Mouse (Mus musculus) neural tube, embryonic 13.5 days (tissue): ENCODE measurements around the gene Gm6526. TPM values are rescaled to one million over a fixed set of nuclear protein-coding genes. Genes with fewer than 3 reads are reported as not detected.
"Not testable (repeated sequence)": the region's sequence is repeated elsewhere in the genome, so short reads cannot be mapped to it uniquely, and the experiment has no call there.

ENCODE experiments used
- ATAC-seq: fragments of 200-750 bp; cut with Nextera tagmentation; 2 replicates; pipeline ENCODE4 v1.8.0; 2017; ENCODE audit warnings: low read depth, mild to moderate bottlenecking, moderate TSS enrichment, moderate library complexity
- H3K27ac ChIP-seq: fragments of 300-500 bp; sonication (generic); replicated peaks from 2 replicates; pipeline ENCODE4 v1.5.1; 2015; ENCODE audit warnings: moderate library complexity, mild to moderate bottlenecking, inconsistent platforms
- H3K27me3 ChIP-seq: fragments of 300-500 bp; sonication (generic); 2 replicates; pipeline ENCODE4 v1.6.1; 2015; ENCODE audit warnings: mild to moderate bottlenecking, inconsistent platforms
- H3K36me3 ChIP-seq: fragments of 300-500 bp; sonication (generic); 2 replicates; pipeline ENCODE4 v1.6.1; 2015; ENCODE audit warnings: mild to moderate bottlenecking, inconsistent platforms
- H3K4me1 ChIP-seq: fragments of 300-500 bp; sonication (generic); replicated peaks from 2 replicates; pipeline ENCODE4 v1.6.1; 2015; ENCODE audit warnings: inconsistent platforms
- H3K4me2 ChIP-seq: fragments of 300-500 bp; sonication (generic); 2 replicates; pipeline ENCODE4 v1.6.1; 2015; ENCODE audit warnings: inconsistent platforms, mild to moderate bottlenecking, moderate library complexity
- H3K4me3 ChIP-seq: fragments of 300-500 bp; sonication (generic); 2 replicates; pipeline ENCODE4 v1.5.1; 2015; ENCODE audit warnings: mild to moderate bottlenecking, inconsistent platforms
- H3K9ac ChIP-seq: fragments of 300-500 bp; sonication (generic); 2 replicates; pipeline ENCODE4 v1.6.1; 2015; ENCODE audit warnings: moderate library complexity, mild to moderate bottlenecking, inconsistent platforms
- H3K9me3 ChIP-seq: fragments of 300-500 bp; sonication (generic); 2 replicates; pipeline ENCODE4 v1.6.1; 2016; ENCODE audit warnings: inconsistent platforms
- WGBS: fragments of 180-500 bp; shearing (Covaris S2); methylation state at CpG from one replicate; pipeline ENCODE4 v1.1.7; 2015; 5-methylcytosine and 5-hydroxymethylcytosine counted together
- polyA plus RNA-seq: library from polyadenylated mRNA; unstranded; fragments of >200 nt; fragmentation: Nextera tagmentation; extraction: Ambion mirVana; gene quantifications from 2 replicates; pipeline ENCODE4 v1.2.1, GENCODE M21; 2015

Gm6526 gene
- polyA plus RNA-seq: not detected in 2 replicates

DNA sequence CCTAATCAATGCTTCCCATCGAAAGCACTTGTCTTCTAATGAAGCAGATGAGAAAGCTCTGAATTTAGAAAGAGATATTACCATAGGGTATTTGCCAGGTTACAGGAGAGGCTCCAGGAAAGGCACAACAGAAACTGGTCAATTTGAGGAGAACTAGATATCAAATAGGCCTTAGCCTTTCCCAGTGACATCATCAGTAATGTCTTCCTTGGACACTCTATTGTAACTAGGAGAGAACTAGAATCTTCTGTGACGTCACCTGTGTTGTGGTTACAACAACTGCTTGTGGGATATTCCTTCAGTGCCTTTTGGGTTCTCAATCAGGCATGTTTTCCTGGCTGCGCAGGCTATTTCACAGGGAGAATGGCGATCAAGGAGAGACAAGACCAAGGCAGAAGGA is at the start of gene Gm6526:
Gene Gm6526 (plus strand): TSS at position 301 of the 400 bp plus-strand sequence.
- WGBS: 83% methylated on average over 4 of the region's 4 CpGs
- not testable (repeated sequence) for ATAC-seq, H3K9me3 ChIP-seq, H3K4me3 ChIP-seq, H3K27ac ChIP-seq, H3K27me3 ChIP-seq, H3K4me1 ChIP-seq, H3K9ac ChIP-seq, H3K36me3 ChIP-seq, H3K4me2 ChIP-seq

DNA sequence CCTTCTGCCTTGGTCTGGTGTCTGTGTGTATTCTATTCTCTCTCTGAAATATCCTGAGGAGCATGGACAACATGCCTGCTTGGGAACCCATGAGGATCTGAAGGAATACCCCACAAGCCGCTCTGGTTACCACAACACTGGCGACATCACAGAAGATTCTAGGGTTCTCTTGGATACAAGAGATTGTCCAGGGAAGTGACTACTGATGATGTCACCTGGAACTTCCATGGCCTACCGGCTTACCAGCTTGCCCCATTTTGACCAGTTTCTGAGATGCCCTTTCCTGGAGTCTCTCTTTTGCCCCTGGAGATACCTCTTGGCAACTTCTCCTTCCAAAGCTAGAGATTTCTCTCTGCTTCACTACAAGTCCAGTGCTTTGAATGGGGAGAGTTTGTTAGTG is 20.3 kb upstream of the Gm6526 start, which contains the start of gene Gm16506:
Gene Gm16506 (minus strand): TSS at position 101 of the 400 bp plus-strand sequence.
- not testable (repeated sequence) for H3K4me3 ChIP-seq
- 100% methylated on average over 2 of the region's 3 CpGs for WGBS

DNA sequence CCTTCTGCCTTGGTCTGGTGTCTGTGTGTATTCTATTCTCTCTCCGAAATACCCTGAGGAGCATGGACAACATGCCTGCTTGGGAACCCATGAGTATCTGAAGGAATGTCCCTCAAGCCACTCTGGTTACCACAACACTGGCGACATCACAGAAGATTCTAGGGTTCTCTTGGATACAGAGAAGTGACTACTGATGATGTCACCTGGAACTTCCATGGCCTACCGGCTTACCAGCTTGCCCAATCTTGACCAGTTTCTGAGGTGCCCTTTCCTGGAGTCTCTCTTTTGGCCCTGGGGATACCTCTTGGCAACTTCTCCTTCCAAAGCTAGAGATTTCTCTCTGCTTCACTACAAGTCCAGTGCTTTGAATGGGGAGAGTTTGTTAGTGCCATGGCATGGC is 37.0 kb downstream of the Gm6526 start, which contains the start of gene Gm8180:
Gene Gm8180 (minus strand): TSS at position 101 of the 400 bp plus-strand sequence.
- ATAC-seq, H3K27ac ChIP-seq: not testable (repeated sequence)

More for the DNA sequence above, 20.3 kb upstream of the Gm6526 start, which contains the start of gene Gm16506:
- H3K4me2 ChIP-seq, H3K9ac ChIP-seq, H3K27me3 ChIP-seq, H3K27ac ChIP-seq, ATAC-seq, H3K9me3 ChIP-seq, H3K4me1 ChIP-seq, H3K36me3 ChIP-seq: not testable (repeated sequence)

DNA sequence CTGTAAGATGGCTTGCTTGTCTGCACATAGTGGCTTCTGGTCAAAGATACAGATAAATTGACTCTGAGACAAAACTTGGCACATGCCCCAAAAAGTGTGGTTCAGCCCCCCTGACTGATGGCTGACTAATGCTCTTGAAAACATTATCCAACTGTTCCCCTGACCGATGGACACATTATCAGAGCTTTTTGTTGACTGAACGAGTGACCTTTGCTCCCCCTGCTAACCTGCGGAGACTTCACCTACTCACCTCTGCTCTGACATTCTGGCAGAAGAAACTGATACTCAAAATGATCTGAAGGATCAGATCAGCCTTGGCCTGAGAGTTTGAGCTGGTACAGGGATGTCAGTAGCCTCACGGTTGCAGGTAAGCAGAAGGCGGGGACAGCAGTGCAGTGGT is 46.1 kb downstream of the Gm6526 start:
- not testable (repeated sequence) for H3K4me3 ChIP-seq, H3K9ac ChIP-seq, H3K9me3 ChIP-seq, ATAC-seq, H3K36me3 ChIP-seq, H3K4me1 ChIP-seq, H3K27me3 ChIP-seq, H3K27ac ChIP-seq, H3K4me2 ChIP-seq
- WGBS: 86% methylated on average over 5 of the region's 5 CpGs

More for the DNA sequence above, 37.0 kb downstream of the Gm6526 start, which contains the start of gene Gm8180:
- H3K9me3 ChIP-seq, H3K4me1 ChIP-seq, H3K36me3 ChIP-seq, H3K4me3 ChIP-seq, H3K27me3 ChIP-seq, H3K4me2 ChIP-seq, H3K9ac ChIP-seq: not testable (repeated sequence)
- 88% methylated on average over 3 of the region's 3 CpGs for WGBS

DNA sequence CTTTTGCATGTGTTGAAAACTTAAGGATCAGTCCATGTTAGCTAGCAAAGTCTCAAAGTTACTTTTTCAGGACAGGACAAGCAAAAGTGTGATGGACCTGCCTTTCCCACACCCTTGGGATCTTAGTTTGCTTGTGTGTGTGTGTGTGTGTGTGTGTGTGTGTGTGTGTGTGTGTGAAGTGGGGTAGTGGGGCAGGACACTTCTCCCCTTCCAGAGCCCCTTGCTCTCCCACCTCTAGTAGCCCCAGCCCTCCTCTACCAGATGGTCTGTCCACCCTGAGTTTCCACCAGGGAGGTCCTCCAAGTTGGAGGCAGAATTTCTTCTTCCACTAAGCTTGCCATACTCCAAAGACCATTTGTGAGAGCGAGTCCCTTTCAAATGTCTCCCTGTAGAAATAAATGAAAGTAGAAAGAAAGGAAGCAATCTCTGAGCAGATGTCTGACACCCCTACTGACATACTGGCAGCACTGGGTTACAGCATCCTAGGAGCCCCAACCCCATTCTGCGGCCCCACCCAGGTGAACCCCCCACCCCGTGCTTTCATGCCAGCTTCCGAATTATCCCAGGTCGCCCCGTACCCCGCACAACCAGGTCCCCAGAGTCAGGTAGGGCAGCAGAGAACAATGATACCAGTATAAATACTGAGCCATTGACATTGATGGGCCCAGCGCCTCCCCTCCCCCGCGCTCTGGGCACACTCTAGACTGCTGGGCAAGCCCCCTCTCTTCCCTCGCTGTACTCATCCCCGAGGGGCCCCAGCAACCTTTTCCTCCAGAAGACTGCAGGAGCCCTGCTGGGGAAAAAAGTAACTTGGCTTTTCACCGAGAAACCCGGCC is 48.6 kb downstream of the Gm6526 start:
- Histone ChIP-seq H3K4me1 (peaks cover 5% of the 10 kb centered on the region), H3K9me3 (no peaks in the 10 kb centered on the region), H3K4me3 (peak overlapping the region; percentile 19), H3K4me2 (peak overlapping the region; percentile 49), H3K27ac (no peak overlapping the region), H3K36me3 (no peaks in the 10 kb centered on the region), H3K9ac (peak overlapping the region; percentile 17; the same call in 1 of the 2 replicates), H3K27me3 (no peaks in the 10 kb centered on the region)
- peak; percentile 71 for ATAC-seq
- 15% methylated on average over 14 of the region's 14 CpGs for WGBS

DNA sequence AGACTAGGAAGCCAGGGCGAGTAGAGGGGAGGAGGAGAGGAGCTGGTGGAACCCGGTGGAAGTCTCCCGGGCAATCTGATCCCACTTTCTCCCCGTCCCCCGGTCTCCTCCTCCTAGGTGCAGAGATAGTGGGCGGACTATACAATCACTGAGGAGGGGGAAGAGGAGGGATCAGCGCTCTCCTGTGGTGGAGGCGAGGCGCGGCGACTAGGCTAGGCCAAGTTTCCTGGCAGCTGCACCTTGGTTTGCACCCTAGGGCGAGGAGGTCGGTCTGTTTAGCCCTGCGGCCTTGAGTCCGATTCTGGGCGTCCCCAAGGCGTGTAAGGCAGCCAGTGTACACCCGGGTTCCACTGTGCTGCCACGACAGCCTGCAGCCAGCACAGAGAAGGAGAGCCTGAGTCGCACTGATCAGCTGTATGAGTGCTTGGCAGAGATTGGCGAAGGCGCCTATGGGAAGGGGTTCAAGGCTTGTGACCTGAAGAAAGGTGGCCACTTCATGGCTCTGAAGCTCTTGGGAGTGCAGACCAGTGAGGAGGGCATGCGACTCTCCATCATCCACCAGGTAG is 49.3 kb downstream of the Gm6526 start:
- H3K4me2 ChIP-seq: peak overlapping the region; percentile 49
- H3K36me3 ChIP-seq, H3K27ac ChIP-seq, H3K9me3 ChIP-seq, H3K27me3 ChIP-seq, H3K4me1 ChIP-seq: not testable (repeated sequence)
- H3K4me3 ChIP-seq: peak overlapping the region; percentile 19
- H3K9ac ChIP-seq: peak overlapping the region; percentile 17; the same call in 1 of the 2 replicates
- 14% methylated on average over 20 of the region's 23 CpGs for WGBS
- ATAC-seq: peak; percentile 69

DNA sequence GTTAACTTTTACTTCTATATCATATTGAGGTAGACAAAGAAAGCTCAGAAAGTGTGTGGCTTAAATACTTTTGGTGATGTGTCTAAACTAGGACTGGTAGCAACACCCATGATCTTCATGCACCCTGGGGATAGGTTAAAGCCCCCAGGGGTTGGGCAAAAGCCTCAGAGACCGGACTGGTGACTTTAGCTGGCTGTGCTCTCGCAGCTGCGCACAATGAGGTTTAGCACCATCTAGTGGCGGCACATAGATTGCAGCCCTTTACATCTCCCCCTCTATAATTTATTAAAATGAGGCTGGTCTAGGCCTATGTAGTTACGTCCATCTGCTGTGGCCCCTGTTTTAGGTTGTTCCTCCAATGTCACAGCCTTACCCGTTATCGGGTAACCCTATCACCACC is 56.8 kb downstream of the Gm6526 start:
- not testable (repeated sequence) for H3K4me3 ChIP-seq, H3K4me1 ChIP-seq, H3K27me3 ChIP-seq, H3K36me3 ChIP-seq, H3K4me2 ChIP-seq, ATAC-seq, H3K9me3 ChIP-seq, H3K9ac ChIP-seq, H3K27ac ChIP-seq
- 17% methylated on average over 7 of the region's 7 CpGs for WGBS

Other genes with a start within 250 kb of the Gm6526 start
- not detected in 2 replicates for gene Gm5799, start 204.3 kb upstream of the Gm6526 start, polyA plus RNA-seq
- not detected in 2 replicates for gene Gm17654, start 168.7 kb upstream of the Gm6526 start, polyA plus RNA-seq
- gene Gm10375, start 139.9 kb upstream of the Gm6526 start, polyA plus RNA-seq: not detected in 2 replicates
- not detected in 2 replicates for gene Gm8165, start 70.7 kb upstream of the Gm6526 start, polyA plus RNA-seq
- 1.5 and 1.6 TPM in 2 replicates for gene Gm7324, start 50.0 kb upstream of the Gm6526 start, polyA plus RNA-seq
- not detected in 2 replicates for gene Gm16506, start 20.4 kb upstream of the Gm6526 start, polyA plus RNA-seq
- gene Gm8180, start 36.9 kb downstream of the Gm6526 start, polyA plus RNA-seq: not detected in 2 replicates
- 0.38 TPM in 1 of 2 replicates, not detected in the other for gene Ear1, start 127.7 kb downstream of the Gm6526 start, polyA plus RNA-seq
- gene Ear10, start 175.7 kb downstream of the Gm6526 start, polyA plus RNA-seq: not detected in 2 replicates
- gene Gm8113, start 177.5 kb downstream of the Gm6526 start, polyA plus RNA-seq: 5.7 and 6.5 TPM in 2 replicates
- gene Ang5, start 209.2 kb downstream of the Gm6526 start, polyA plus RNA-seq: not detected in 2 replicates